Mouse (Mus musculus) forebrain, embryonic 12.5 days (tissue): ENCODE measurements around the gene Efl1. TPM values are rescaled to one million over a fixed set of nuclear protein-coding genes. Genes with fewer than 3 reads are reported as not detected.
"Not testable (repeated sequence)": the region's sequence is repeated elsewhere in the genome, so short reads cannot be mapped to it uniquely, and the experiment has no call there.

Experiments
- ATAC-seq: fragments of 200-750 bp; cut with Nextera tagmentation; 2 replicates; pipeline ENCODE4 v1.8.0; 2017; ENCODE audit warnings: moderate TSS enrichment; ENCODE audit not compliant: low FRiP score
- H3K27ac ChIP-seq: fragments of 300-500 bp; sonication (generic); 2 replicates; pipeline ENCODE4 v1.5.1; 2016; ENCODE audit warnings: mild to moderate bottlenecking
- H3K27me3 ChIP-seq: fragments of 300-500 bp; sonication (generic); 2 replicates; pipeline ENCODE4 v1.6.1; 2016; ENCODE audit warnings: mild to moderate bottlenecking
- H3K36me3 ChIP-seq: fragments of 300-500 bp; sonication (generic); replicated peaks from 2 replicates; pipeline ENCODE4 v1.6.1; 2016; ENCODE audit warnings: mild to moderate bottlenecking
- H3K4me1 ChIP-seq: fragments of 300-500 bp; sonication (generic); 2 replicates; pipeline ENCODE4 v1.6.1; 2016
- H3K4me2 ChIP-seq: fragments of 300-500 bp; sonication (generic); 2 replicates; pipeline ENCODE4 v1.6.1; 2016; ENCODE audit warnings: mild to moderate bottlenecking, moderate library complexity
- H3K4me3 ChIP-seq: fragments of 300-500 bp; sonication (generic); replicated peaks from 2 replicates; pipeline ENCODE4 v1.5.1; 2016; ENCODE audit warnings: mild to moderate bottlenecking
- H3K9ac ChIP-seq: fragments of 300-500 bp; sonication (generic); 2 replicates; pipeline ENCODE4 v1.6.1; 2016; ENCODE audit warnings: mild to moderate bottlenecking
- H3K9me3 ChIP-seq: fragments of 300-500 bp; sonication (generic); 2 replicates; pipeline ENCODE4 v1.6.1; 2016
- WGBS: fragments of 180-500 bp; shearing (Covaris S2); methylation state at CpG from one replicate; pipeline ENCODE4 v1.1.7; 2016; 5-methylcytosine and 5-hydroxymethylcytosine counted together
- polyA plus RNA-seq: library from polyadenylated mRNA; unstranded; fragments of >200 nt; fragmentation: Nextera tagmentation; extraction: Ambion mirVana; gene quantifications from 2 replicates; pipeline ENCODE4 v1.2.1, GENCODE M21; 2016

The Efl1 gene
- polyA plus RNA-seq, 1 experiment from 2014 or later: 21.3 TPM

DNA sequence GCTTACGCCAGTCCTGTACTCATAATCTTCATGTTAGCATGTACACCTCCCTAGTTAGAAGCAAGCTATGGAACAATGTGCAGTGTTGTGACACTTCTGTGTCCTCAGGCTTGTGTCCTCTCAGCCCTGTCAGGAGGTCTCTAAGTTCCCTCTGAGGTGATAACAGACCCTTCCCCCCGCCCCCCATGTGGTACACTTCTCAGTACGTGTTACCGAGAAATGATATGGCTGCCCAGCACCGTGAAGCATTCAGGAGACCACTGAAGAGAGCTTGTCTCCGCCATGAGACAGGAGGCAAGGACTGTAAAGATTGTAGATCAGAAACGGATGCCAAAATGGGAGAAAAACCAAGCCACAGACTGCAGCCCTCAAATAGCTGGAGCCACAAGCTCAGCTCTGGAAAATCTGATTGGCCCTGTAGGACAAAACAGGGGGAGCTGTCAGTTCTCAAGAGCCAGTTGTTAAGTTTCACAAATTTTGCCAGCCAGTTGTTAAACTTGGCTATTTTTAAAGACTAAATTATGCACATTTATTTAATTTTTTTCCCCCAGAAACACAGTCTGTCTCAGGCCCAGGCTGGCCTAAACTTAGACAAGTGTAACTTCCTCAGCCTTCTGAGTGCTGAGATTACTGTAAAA is 74.2 kb downstream of the Efl1 start:
- Histone ChIP-seq H3K9ac (no peak overlapping the region), H3K4me2 (no peak overlapping the region), H3K36me3 (no peaks in the 10 kb centered on the region), H3K9me3 (no peaks in the 10 kb centered on the region), H3K4me3 (no peak overlapping the region), H3K4me1 (peaks cover 16% of the 10 kb centered on the region), H3K27ac (no peak overlapping the region), H3K27me3 (no peaks in the 10 kb centered on the region)
- ATAC-seq: no peak
- WGBS: 78% methylated on average over 7 of the region's 7 CpGs

DNA sequence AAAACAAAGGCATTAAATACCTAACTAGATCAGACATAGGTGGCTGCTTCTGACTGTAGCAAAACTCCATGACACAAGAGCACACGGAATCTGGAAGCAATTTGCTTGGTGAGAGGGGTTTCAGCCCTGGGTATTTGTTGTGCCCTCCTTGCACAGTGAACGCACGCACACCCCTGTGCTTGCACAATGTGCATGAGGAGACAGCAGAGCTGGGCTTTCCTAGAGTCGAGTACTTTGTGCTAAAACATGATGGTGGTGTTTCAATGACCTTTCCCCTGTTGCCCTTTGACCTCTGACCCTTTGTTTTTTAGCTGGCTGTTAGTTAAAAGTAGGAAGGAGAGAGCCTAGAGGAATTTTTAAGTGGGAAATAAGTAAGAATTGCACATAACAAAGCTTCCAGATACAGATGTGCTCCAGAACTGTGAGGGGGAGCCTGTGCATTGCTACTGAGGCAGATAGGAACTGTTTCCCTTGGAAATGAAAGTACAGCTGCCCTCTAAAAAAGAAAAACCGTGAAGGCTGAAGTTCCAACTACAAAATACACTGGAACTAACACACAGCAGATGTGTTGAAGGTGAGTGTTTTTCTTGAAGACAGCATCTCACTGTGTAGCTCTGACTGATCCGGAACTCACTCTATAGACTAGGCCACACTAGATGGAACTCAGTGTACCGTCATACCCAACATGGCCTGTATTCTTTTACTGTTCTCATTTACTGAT is 74.9 kb downstream of the Efl1 start:
- Histone ChIP-seq H3K27me3 (no peaks in the 10 kb centered on the region), H3K36me3 (no peaks in the 10 kb centered on the region), H3K4me3 (no peak overlapping the region), H3K9ac (no peak overlapping the region), H3K27ac (no peak overlapping the region), H3K4me1 (peaks cover 16% of the 10 kb centered on the region), H3K9me3 (no peaks in the 10 kb centered on the region), H3K4me2 (no peak overlapping the region)
- no peak for ATAC-seq
- 67% methylated on average over 7 of the region's 7 CpGs for WGBS

DNA sequence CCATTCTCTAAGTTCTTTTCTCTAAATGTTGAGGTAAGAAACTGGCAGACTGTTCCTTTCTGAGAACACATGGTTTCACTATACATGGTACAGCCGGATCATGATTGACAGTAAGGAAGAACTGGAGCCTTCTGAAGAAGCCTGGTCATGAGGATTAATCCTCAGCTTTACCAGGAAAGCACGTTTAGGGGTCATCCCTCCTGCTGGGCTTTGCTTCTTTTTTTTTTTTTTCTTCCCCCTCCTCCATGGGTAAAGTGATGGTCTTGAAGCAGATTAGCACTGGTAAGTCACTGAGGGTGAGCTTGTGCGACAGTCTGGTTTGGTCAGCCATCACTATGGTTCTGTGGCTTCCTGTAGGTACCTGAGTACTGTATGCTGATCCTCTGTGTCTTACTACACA is 76.1 kb downstream of the Efl1 start:
- Histone ChIP-seq H3K27ac (no peak overlapping the region), H3K4me3 (no peak overlapping the region), H3K4me1 (peaks cover 16% of the 10 kb centered on the region), H3K27me3 (no peaks in the 10 kb centered on the region), H3K36me3 (no peaks in the 10 kb centered on the region), H3K9me3 (no peaks in the 10 kb centered on the region), H3K4me2 (no peak overlapping the region), H3K9ac (no peak overlapping the region)
- ATAC-seq: no peak
- WGBS: 38% methylated on average over 3 of the region's 3 CpGs

DNA sequence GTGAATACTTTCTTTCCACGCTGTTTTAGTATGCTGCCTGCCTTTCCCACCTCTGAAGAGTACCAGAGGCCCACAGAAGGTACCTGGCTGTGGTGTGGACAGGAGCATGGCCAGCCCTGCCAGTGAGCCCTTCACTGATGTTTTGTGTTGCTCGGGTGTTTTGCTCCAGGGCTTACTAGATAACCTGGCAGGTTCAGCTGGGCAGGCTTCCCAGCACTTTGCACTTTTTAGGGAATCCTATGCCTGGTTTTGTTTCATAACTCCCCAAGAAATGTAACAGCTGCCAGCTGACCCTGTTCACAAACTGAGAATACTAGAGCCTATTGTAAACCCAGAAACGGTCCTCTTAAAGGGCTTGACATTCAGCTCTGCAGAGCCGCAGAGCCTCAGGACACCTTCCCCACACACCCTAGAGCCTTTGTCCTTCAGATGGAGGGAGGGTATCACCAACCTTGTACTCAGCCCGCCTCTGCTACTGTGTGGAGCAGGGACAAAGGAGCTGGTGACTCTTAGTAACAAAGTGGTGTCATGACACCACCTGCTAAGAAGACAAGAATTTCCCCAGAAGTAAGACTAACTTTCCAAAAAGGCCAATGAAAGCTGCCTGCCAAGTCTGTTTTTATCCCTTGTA is 76.7 kb downstream of the Efl1 start:
- Histone ChIP-seq H3K4me1 (peaks cover 16% of the 10 kb centered on the region), H3K4me2 (no peak overlapping the region), H3K27ac (no peak overlapping the region), H3K9ac (no peak overlapping the region), H3K9me3 (no peaks in the 10 kb centered on the region), H3K27me3 (no peaks in the 10 kb centered on the region), H3K4me3 (no peak overlapping the region), H3K36me3 (no peaks in the 10 kb centered on the region)
- 33% methylated on average over 5 of the region's 5 CpGs for WGBS
- ATAC-seq: no peak

DNA sequence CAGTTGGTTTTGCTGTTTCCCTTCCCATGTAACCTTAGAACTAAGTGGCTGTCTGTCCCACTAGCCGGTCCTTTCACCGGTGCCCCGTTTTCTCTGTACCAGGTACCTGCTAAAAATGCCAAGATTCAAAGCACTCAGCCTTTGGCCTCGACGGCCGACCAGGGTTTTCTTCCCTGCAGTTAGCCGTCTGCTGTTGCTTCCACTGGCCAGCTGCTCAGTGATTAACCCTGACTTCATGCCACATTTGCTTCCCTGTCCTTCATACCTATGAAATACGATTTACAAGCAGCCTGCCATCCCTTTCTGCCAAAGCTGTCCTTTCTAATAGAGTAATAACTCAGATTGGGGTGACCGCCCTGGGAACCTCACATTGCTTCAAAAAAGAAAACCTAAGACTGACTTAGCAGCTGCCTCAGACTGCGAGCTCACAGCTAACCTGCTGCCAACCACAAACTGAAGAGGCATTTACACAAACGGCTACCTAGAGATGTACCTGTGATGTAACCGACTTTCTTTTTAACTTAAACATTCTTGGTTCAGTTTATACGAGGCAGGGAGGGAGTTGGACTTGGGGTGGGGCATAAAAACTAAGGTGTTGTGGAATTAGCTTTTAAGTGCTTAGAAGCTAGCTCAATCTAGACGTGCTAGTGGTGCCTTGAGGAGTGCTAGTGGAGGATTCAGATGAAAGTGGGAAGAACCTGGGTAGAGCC is 77.5 kb downstream of the Efl1 start:
- H3K4me1 ChIP-seq: peaks cover 16% of the 10 kb centered on the region
- H3K27me3 ChIP-seq: no peaks in the 10 kb centered on the region
- H3K36me3 ChIP-seq: no peaks in the 10 kb centered on the region
- no peak overlapping the region for H3K9ac ChIP-seq
- no peak for ATAC-seq
- 74% methylated on average over 14 of the region's 14 CpGs for WGBS
- H3K27ac ChIP-seq: no peak overlapping the region
- H3K4me2 ChIP-seq: no peak overlapping the region
- H3K9me3 ChIP-seq: no peaks in the 10 kb centered on the region
- no peak overlapping the region for H3K4me3 ChIP-seq

DNA sequence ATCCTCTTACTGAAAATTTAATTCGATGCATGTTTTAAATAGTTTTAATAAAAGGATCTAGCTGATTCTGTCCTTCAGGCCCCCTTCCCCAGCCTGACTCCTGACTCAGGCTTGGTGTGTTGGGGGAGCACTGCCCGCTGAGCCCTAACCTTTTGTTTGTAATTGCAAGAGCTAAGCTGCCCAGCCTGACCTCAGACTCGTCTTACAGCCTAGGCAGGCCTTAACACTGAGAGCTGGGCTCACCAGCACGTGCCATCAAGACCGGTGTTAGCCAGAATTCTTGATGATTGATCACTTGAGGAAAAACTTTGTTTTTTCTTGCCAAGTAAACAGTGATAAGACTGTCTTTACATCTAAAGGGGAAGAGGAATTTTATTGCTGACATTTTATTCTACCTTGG is 78.7 kb downstream of the Efl1 start:
- no peak overlapping the region for H3K9ac ChIP-seq
- no peak overlapping the region for H3K27ac ChIP-seq
- H3K4me3 ChIP-seq: no peak overlapping the region
- no peaks in the 10 kb centered on the region for H3K36me3 ChIP-seq
- no peaks in the 10 kb centered on the region for H3K9me3 ChIP-seq
- H3K27me3 ChIP-seq: no peaks in the 10 kb centered on the region
- WGBS: 40% methylated on average over 5 of the region's 5 CpGs
- H3K4me2 ChIP-seq: no peak overlapping the region
- peaks cover 16% of the 10 kb centered on the region for H3K4me1 ChIP-seq
- no peak for ATAC-seq

DNA sequence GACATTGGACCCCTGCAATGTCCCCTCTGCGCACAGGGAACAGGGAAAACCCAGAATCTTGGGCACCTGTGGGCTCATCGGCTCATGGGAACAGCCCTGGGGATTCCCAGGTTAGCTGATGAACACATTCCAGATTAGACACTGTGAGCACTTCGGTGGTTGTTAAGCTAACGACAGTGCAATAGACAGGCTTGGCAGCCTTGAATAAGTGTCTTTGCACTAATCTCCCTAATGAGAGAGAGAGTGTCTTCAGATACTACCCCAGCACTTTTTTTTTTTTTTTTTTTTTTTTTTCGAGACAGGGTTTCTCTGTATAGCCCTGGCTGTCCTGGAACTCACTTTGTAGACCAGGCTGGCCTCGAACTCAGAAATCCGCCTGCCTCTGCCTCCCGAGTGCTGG is 80.6 kb downstream of the Efl1 start:
- not testable (repeated sequence) for H3K9me3 ChIP-seq, H3K27me3 ChIP-seq, H3K4me2 ChIP-seq, ATAC-seq, H3K9ac ChIP-seq, H3K27ac ChIP-seq, H3K4me3 ChIP-seq, H3K36me3 ChIP-seq
- WGBS: 92% methylated on average over 7 of the region's 8 CpGs
- peaks cover 16% of the 10 kb centered on the region for H3K4me1 ChIP-seq

DNA sequence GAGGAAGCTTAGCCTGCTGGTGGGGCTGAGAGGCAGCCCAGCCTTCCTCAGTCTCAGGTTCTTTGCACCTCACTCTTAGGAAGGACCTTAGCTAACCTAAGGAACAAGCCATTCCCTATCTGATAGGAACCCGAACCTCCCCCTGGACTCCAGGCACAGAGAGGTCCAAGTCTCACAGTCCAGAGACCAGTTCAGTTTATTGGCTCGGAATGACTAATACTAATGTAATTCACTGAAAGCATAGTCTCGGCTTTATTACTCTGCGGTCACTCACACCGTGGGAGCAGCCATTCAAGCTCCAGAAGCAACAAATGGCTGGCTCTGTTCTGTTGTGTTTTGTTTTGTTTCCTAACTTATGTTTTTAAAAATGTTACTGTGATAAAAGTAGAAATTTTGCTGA is 84.7 kb downstream of the Efl1 start:
- no peak for ATAC-seq
- 82% methylated on average over 5 of the region's 5 CpGs for WGBS

DNA sequence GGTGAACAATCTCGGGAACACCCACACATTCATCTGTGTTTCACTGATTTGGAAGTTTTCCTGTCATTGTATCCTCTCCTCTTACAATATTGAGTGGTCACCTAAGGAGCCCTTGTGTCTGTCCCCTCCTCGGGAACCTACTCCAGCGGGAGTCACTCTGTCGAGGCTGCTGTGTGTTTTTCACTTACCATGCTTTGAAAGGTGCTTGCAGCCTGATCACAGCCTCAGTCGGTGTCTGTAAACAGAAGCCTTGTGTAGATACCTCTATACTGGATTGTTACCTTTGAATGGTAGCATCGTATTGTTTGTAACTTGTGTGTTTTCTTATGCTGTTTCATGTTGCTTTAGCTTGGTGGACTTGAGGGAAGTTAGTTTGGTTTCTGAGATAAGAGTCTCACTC is 85.6 kb downstream of the Efl1 start:
- WGBS: 89% methylated on average over 6 of the region's 6 CpGs
- Histone ChIP-seq H3K36me3 (no peaks in the 10 kb centered on the region), H3K9ac (no peak overlapping the region), H3K4me1 (no peaks in the 10 kb centered on the region), H3K9me3 (no peaks in the 10 kb centered on the region), H3K4me3 (no peak overlapping the region), H3K4me2 (no peak overlapping the region), H3K27ac (no peak overlapping the region), H3K27me3 (no peaks in the 10 kb centered on the region)
- ATAC-seq: no peak

More for the DNA sequence above, 84.7 kb downstream of the Efl1 start:
- Histone ChIP-seq H3K9ac (no peak overlapping the region), H3K27me3 (no peaks in the 10 kb centered on the region), H3K27ac (no peak overlapping the region), H3K36me3 (no peaks in the 10 kb centered on the region), H3K4me1 (no peaks in the 10 kb centered on the region), H3K9me3 (no peaks in the 10 kb centered on the region), H3K4me3 (no peak overlapping the region), H3K4me2 (no peak overlapping the region)

DNA sequence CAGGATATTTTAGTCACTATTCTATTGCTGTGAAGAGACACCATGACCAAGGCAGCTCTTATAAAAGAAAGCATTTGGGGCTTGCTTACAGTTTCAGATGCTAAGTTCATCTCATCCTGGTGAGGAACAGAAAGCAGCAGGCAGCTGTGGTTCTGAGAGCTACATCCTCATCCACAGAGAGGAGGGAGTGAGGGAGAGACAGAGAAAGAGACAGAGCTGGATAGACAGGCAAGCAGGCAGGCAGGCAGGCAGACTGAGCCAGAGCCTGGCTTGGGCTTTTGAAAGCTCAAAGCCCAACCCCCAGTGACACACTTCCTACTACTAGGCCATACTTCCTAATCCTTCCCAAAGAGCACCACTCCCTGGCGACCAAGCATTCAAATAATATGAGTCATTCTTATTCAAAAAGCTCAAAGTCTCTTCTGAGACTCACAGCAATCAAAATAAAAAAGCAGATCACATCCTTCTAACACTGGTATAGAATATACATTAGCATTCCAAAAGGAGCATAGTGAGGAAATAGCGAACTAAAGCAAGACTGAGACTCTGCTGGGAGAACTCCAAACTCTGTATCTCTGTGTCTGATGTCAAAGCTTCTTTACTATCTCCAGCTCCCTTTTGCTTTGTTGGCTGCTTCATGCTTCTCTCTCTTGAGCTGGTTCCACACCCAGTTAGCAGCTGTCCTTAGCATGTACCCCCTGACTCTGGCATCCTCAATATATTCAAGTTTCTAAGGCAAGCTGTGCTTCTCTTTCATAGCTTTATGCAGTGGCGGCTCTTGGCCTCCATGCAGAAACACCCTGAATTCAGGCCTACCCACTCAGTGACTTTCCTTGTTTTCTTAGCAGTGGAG is 86.6 kb downstream of the Efl1 start:
- Histone ChIP-seq H3K9me3 (no peaks in the 10 kb centered on the region), H3K4me3 (no peak overlapping the region), H3K9ac (no peak overlapping the region), H3K27me3 (no peaks in the 10 kb centered on the region), H3K4me1 (no peaks in the 10 kb centered on the region), H3K36me3 (no peaks in the 10 kb centered on the region), H3K4me2 (no peak overlapping the region), H3K27ac (no peak overlapping the region)
- WGBS: 78% methylated on average over 3 of the region's 3 CpGs
- ATAC-seq: no peak

DNA sequence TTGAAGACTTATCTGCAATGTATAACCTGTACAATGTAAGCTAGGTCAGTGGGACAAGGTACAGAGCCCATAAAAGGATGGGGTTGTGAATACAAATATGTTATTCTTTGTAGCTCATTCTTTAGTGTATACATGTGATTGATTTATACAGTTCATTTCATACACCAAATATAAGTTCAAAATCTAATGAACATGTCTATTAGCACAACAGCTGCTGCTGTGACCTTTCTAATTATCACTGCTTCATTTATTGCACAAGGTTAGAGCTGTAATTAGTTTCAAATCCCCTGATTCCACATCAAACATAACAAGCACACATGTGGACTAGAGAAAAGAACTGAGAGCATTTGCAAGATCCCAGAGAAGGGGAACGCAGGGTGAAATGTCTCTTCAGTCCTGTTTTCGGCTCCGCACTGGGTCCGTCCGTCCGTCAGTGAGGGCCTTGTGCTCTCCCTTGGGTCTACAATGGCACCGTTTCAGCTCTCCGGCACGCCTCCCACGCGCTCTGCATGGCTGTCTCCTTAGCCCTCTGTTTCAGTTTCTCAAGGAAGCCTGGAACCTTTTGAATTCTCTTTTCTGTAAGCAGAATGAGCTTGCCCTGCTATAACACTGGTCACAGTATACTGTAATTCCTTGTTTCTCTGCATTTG is 94.8 kb downstream of the Efl1 start:
- peak; percentile 39 for ATAC-seq
- 67% methylated on average over 11 of the region's 11 CpGs for WGBS
- no peaks in the 10 kb centered on the region for H3K27me3 ChIP-seq

More for the DNA sequence above, 94.8 kb downstream of the Efl1 start:
- Histone ChIP-seq H3K36me3 (no peaks in the 10 kb centered on the region), H3K4me2 (no peak overlapping the region), H3K4me1 (peaks cover 7% of the 10 kb centered on the region; the same call in 1 of the 2 replicates), H3K9me3 (no peaks in the 10 kb centered on the region), H3K9ac (no peak overlapping the region), H3K27ac (peak overlapping the region; percentile 68), H3K4me3 (no peak overlapping the region)
